Mouse (Mus musculus): ENCODE measurements around the gene Slc36a3.

Gene Slc36a3

DNA sequence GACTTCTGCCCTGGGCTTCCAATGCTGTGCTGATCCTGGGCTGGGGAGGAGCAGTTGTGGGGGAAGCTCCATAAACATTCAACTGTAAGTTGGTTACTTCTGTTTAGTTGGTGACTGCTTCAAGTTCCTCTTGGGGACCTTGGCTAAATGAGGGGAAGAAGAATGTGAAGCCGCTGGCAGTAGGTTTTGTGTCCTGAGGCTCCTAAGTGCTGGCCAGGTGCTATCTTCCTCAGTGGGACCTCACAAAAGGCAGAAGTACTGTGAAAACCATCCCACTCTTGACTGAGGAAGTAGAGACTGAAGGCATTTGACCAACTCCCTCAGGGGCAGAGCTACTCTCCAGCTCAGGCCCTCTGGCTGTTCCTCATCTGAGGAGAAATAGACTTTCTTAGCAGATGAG, 44.9 kb downstream of the Slc36a3 start:
- no peak for DNase-seq (ENCODE audit: low spot score)

DNA sequence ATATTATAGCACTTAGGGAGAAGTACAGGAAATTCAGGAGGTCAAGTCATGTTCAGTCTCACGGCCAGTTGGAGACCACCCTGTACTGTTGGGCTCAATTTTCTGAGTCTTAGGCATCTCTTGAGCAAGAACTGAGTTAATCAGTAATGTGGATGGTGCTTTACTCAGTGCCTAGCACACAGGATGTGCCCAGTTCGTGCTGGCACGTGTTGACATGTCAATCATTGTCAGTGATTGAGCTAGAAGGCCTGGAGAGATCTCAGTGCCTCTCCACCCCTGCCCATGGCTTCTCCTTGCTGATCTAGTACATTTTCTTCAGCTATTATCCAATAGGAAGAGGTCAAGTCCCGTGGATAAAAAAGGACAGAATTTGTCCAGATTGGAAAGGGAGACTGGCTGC, 46.1 kb downstream of the Slc36a3 start:
- no peak for DNase-seq (ENCODE audit: low spot score)

- DNase-seq (ENCODE audit: low spot score): no peak
Measured at GRCm38 (mm10) chr11:55103229-55103628, 48.3 kb downstream of the Slc36a3 start.

DNA sequence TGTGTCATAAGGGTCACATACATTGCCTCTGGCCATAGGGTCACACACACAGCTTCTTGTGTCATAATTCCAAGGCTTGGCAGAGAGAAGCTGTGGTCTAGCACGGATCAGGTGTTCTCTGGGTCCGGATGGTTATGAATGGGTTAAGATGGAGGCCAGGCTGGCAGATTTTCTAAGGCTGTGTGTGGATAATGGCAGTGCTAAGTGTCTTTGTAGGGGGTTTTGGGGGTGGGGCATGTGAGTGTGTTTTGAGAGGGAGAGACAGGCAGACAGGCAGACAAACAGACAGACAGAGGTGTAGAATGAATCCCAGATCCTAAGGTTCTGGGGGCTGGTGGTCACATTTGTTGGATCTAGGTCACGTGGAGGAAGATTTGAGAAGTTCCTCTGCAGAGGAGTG, 49.5 kb downstream of the Slc36a3 start:
- DNase-seq (ENCODE audit: low spot score): no peak

DNA sequence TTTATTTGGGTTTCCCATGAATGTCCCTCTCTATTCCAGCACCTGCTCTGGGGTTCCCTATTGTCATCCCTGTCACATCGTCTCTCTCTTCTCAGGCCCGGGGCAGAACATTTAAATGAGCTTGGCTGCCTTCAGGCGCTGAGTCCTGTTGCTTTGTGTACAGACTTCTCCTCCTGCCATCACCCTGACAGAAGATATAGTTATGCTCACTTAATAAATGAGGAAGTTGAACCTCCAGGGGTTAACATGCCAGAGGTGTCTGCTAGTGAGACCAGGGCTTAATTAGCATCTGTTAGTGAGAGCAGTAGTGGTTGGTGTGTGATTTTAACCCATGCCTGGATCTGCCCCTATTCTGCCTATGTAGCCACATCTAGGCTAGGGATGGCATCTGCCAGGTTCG, 51.6 kb downstream of the Slc36a3 start:
- no peak for DNase-seq (ENCODE audit: low spot score)

DNA sequence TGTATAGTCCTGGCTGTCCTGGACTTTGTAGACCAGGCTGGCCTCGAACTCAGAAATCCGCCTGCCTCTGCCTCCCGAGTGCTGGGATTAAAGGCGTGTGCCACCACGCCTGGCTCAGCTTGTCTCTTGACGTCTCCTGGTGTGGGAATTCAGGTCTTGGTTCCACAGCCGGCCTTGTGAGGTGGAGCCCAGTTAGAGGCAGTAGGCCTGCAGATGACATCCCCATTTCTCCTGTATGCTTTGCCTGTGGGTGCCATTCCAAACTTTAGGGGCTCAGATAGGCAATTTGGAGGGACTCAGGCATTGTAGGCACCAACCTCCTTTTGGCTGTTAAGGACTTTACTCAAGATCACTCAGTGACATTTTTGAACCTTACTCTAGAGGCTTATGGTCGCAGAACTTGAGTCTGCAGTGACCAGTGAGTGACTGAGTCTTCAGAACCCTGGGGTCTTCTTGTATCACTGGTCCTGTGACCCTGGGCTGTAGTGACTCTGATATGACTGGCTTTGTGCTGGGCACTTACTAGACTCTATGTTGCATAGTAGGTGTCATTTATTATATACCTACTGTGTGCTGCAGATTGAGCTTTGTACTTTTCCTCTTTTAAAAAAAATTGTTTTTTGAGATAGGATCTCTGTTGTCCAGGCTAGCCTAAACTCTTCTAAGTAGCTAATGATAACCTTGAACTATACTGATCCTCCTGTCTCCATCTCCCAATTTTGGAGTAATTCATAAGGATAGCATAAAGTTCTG, 52.3 kb downstream of the Slc36a3 start:
- no peak for DNase-seq (ENCODE audit: low spot score)

DNA sequence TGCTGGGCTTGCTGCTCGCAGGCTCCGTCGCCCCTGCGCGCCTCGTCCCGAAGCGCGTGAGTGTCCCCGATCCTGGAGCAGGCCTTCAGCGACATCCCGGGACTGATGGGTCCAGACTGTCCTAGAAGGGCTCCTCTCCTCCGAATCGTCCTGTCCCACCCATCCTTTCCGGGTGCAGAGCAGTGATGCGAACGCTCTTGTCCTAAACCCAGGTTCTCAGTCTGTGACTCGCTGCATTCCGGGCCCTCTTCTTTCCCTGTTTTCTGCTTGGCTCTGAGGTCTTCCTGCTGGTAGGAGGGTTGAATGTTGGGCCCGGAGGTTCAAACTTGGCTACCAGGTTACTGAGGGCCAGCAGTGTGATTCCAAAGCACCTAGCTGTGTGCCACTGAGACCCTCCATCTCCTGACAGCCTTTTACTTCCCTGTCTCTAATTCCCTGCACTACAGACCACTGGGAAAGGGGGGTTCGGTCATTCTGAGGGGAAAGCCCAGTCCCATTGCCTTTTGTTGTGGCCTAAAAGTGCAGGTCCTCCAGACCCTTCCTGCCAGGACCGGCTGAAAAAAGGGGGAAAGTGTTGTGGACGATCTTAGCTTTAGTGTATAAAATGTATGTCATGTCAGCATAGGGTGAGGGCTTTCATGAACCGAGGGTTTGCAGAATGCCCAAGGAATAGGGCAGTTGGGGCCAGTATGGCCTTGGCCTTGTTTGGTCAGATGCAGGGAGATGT, 53.2 kb downstream of the Slc36a3 start:
- peak; percentile 23 for DNase-seq (ENCODE audit: low spot score)

DNA sequence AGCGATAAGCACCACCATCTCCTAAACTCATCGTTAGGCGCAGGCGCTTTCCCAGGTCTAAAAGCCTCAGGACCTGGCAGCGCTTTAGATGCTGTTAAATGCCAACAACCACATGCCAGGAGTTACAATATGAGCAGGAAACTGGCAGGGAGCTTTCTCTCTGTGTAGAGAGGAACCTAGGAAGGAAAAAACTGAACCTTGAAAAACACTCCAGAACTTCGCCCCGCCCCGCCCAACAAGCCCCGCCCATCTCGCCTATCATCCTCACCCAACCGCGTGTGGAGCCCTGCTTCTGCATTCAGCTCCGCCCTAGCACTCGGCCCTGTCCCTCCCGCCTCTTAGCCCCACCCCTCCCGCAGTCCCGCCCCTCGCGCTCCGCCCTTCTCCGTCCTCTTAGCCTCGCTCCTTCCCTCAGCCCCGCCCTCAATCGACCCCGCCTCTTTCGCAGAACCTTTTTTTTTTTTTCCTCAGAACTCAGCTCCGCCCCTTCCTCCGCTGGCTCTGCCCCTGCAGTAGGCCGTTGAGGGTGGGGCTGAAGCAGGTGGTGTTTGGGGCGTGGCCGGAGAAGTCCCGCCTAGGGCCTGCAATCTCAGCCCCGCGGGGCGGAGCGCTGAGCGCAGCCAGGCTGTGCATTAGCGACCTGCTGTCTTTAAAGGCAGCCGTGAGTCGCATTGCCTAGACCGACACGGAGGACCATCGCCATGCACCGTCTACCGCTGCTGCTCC, 53.9 kb downstream of the Slc36a3 start, which contains the start of gene Gm2a:
Gene Gm2a (plus strand): TSS at position 653 of the 726 bp plus-strand sequence.
- DNase-seq (ENCODE audit: low spot score): peak; percentile 99

- DNase-seq (ENCODE audit: low spot score): peak; percentile 36
Measured at GRCm38 (mm10) chr11:55096731-55097462, 54.6 kb downstream of the Slc36a3 start.

DNA sequence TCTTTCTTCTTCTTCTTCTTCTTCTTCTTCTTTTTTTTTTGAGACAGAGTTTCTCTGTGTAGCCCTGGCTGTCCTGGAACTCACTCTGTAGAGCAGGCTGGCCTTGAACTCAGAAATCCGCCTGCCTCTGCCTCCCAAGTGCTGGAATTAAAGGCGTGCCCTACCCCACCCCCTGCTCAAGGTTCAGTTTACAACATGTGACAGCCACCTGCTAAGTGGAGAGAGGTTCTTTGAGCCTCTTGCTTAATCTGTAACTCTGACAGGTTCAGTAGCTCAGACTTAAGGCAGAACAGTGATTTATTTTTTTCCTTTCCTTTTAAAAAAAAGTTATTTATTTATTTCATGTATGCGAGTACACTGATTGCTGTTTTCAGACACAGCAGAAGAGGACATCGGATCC, 55.2 kb downstream of the Slc36a3 start:
- DNase-seq (ENCODE audit: low spot score): peak; percentile 13

DNA sequence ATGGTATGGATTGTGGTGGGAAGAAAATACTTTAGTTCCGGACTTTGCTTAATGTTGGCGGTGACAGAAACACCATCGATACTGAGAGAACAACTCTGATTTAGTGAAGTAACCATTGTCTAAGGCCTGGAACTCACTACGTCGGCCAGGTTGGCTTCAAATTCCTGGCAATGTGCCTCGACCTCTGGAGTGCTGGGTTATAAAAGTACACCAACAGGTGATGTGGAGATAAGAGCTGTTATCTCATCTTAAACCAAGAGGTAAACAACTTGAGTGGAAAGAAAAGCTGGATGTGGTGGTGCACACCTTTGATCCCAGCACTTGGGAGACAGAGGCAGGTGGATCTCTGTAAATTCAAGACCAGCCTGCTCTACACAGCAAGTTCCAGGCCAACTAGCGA, 58.4 kb downstream of the Slc36a3 start:
- no peak for DNase-seq (ENCODE audit: low spot score)

DNA sequence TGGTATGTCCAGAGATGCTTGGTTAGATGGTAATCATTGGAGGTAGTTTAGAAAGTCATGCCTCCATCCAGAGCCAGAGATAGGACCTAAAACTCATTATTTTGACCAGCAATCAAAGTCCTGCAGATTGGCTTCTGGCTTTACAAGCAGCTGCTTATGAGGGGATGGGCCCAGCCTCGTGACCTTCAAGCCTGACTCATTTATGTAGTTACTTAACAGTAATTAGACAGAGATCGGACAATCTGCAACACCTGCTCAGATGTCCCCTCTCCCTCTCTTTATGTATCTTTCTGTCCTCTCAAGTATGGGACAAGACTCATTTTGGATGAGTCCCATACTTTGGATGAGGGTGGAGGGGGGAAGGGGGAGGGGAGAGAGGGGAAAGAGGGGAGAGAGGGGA, 61.6 kb downstream of the Slc36a3 start:
- DNase-seq (ENCODE audit: low spot score): no peak

- DNase-seq (ENCODE audit: low spot score): peak; percentile 86
Measured at GRCm38 (mm10) chr11:55087006-55087405, 64.5 kb downstream of the Slc36a3 start.

DNA sequence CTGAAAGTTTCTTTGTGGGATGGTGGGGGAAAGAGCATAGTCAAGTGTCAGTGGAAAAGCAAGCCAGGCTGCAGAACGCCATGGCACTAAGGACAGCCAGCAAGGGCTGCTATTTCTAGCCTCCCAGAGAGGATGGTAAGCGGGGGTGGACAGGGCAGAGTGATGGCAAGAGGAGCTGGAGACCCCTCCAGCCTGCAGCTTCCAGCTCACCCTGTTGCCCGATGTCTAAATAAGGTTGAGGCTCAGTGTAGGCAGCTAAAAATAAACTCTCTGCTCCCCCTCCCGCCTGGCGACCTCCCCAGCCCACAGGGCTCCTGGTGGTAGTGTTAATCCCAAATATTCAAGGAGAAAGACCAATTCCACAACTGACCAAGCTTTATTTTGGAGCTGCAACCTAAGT, 66.1 kb downstream of the Slc36a3 start:
- DNase-seq (ENCODE audit: low spot score): no peak

- DNase-seq (ENCODE audit: low spot score): peak; percentile 41
Measured at GRCm38 (mm10) chr11:55084629-55085028, 66.9 kb downstream of the Slc36a3 start.

GRCm38 (mm10) chr11:55081206-55081605, 70.3 kb downstream of the Slc36a3 start:
- no peak for DNase-seq (ENCODE audit: low spot score)

GRCm38 (mm10) chr11:55079180-55079579, 72.3 kb downstream of the Slc36a3 start:
- DNase-seq (ENCODE audit: low spot score): no peak

DNA sequence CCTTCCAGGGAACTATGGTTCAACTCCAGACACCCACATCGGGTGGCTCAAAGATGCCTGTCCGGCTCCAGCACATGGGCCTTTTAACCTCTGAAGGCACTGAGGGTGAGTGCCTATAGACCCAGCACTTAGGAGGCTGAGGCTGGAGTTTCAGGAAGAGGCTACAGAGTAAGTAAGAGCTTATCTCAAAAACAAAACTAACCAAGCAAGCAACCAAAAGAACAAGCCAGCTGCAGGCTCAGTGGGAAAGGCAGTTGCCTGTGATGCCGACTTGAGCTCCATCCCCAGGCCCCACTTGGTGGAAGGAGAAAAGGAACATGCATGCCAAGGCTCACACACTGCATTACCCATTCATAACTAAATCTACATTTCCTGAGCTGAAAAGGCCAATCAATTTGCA, 73.0 kb downstream of the Slc36a3 start:
- no peak for DNase-seq (ENCODE audit: low spot score)

DNA sequence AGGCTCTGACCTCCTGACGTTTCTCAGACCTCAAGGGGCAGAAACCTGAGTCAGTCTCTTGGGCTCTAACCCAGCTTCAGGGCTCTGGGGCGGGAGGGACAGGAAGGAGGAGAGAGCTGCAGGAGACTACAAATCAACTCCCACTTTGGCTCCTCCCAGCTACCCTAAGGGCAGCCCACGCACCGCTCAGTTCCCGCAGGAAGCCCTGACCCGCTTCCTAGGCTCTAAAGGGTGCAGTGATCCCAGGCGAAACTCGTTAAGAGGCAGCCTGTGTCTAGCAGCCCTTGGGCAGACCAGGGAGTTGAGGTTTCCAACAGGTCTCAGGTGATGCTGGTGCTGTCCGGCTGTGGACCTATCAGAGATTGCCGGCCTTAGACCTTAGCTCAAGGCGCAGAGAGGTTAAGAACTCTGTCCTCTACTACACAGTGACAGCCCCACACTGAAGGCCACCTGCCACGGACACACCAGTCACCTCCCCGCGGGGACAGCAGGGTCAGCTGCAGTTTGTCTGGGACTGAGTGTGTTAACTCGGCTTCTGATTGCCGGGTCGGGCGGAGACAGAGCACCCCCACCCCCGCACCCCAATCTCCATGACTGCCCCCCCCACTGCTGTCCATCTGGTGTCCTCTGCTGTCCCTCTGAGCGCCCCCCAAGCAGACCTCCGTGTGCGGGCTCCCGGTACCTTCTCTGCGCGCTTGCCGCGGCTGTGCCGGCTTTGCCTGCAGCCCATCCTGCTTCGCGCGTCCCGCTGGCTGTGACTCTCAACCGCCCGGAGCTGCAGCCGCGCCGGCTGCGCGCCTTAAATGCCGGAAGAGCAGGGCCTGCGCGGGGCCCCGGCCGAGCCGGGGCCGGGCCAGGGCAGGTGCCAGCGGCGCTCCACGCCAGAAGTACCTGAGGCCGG, 73.9 kb downstream of the Slc36a3 start, which contains the start of gene Ccdc69:
Gene Ccdc69 (minus strand): TSS at position 801 of the 901 bp plus-strand sequence.
- peak; percentile 75 for DNase-seq (ENCODE audit: low spot score)

- DNase-seq (ENCODE audit: low spot score): no peak
Measured at GRCm38 (mm10) chr11:55076234-55076633, 75.3 kb downstream of the Slc36a3 start.

DNA sequence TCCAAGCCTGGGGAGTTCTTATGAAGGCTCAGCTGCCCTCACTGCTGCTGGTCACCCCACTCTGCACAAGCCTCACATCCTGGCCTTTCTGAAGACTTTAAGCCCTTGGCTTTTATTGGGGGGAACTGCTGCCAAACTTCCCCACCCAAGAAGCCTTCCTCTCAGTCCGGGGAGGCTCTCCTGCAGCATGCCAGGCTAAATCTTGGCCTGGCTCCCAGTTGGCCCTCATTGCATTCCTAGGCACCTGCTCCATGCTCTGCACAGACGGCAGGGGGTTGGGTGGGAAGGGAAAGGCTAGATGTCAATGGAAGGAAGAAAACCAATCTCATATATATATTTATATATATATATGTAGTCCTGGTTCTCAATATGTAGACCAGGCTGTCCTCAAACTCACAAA, 75.9 kb downstream of the Slc36a3 start:
- no peak for DNase-seq (ENCODE audit: low spot score)
